Mouse (Mus musculus): Measurements from ENCODE around the gene Neurl1a. TPM values are rescaled to one million over a fixed set of nuclear protein-coding genes. Genes with fewer than 3 reads are reported as not detected.

The Neurl1a gene
- 27.9 and 30.7 TPM in 2 replicates for polyA plus RNA-seq (2021; fragmentation: Nextera tagmentation)
- long read RNA-seq, experiment 1, full-length matches to known transcripts, result 66 of 324 reads
- long read RNA-seq, experiment 1, partial matches to known transcripts, result 241 of 324 reads
- long read RNA-seq, experiment 1, other reads (novel, unspliced or antisense), result 17 of 324 reads
- long read RNA-seq, experiment 2, full-length matches to known transcripts, result 2 of 69 reads
- long read RNA-seq, experiment 2, partial matches to known transcripts, result 63 of 69 reads
- long read RNA-seq, experiment 2, other reads (novel, unspliced or antisense), result 4 of 69 reads

GRCm38 (mm10) chr19:47178431-47179271 lies at the start of gene Neurl1a:
TSS of gene Neurl1a (plus strand) at chr19:47178820.

DNA sequence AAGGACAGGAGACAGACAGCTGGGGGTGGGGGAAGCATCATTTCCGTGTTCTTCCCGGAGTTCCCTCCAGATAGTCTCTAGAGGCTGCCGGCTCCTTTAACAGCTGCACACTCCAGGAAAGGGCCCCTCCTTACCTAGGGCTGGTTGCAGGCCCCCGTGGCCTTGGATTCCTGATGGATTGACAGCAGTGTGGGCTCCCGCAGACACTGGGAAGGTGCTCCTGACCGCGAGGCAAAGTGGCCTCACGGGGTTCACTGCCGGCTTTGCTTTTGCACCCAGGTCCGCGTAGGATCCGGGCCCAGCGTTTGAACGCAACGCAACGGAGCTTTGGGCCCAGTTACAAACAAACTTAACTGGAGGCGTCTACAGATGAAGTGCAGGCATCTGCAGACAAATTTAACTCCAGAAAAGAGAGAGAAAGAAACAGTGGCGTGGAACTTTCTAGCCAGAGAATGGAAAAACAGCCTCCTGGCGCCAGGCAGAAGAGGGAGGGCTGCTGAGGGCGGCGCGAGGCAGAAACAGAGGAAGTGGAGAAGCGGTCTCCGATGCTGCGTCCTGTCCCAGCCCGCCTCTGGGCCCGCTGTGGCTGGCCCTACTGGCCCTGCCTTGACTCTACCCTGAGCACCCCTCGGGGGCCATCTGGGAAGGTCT lies 40.7 kb upstream of the Neurl1a start, which contains the start of gene Calhm2:
Gene Calhm2 (minus strand): TSS at position 524 of the 651 bp plus-strand sequence.

DNA sequence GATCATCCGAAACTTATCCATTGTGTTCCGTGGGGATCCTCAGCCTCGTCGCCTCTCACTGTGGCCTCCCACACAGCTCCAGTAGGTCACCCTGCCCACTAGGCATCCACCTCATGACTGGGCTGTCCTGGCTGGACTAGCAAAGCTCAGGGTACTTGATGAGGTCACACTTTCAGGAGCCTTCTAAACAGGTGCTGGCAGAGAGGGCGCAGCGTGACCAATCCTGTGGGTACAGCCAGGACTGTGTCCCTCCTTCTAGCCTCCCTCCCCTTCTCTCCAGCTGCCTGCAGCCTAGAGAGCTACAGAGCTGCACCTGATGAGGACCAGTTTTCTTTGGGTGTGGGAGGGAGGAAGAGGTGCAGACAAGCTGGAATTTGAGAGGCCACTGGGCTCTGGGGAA lies 34.5 kb upstream of the Neurl1a start, which contains the start of gene Calhm1:
Gene Calhm1 (minus strand): TSS at position 101 of the 400 bp plus-strand sequence.

GRCm38 (mm10) chr19:47157664-47158063 lies 21.0 kb upstream of the Neurl1a start, which contains the start of gene Calhm3:
TSS of gene Calhm3 (minus strand) at chr19:47157764.

Other genes starting within 250 kb of the Neurl1a start
- 56.1 and 102 TPM in 2 replicates for gene Ina, start 164.1 kb upstream of the Neurl1a start, polyA plus RNA-seq (2021; fragmentation: Nextera tagmentation)
- gene Nt5c2, start 163.7 kb upstream of the Neurl1a start, polyA plus RNA-seq (2021; fragmentation: Nextera tagmentation), result 19.2 and 37.6 TPM in 2 replicates
- 3.5 and 4.4 TPM in 2 replicates for gene Pcgf6, start 127.9 kb upstream of the Neurl1a start, polyA plus RNA-seq (2021; fragmentation: Nextera tagmentation)
- 0.92 and 1.2 TPM in 2 replicates for gene Taf5, start 111.1 kb upstream of the Neurl1a start, polyA plus RNA-seq (2021; fragmentation: Nextera tagmentation)
- gene Usmg5, start 88.2 kb upstream of the Neurl1a start, polyA plus RNA-seq (2021; fragmentation: Nextera tagmentation), result 4,613 and 4,675 TPM in 2 replicates
- 1.9 and 2.2 TPM in 2 replicates for gene Pdcd11, start 88.1 kb upstream of the Neurl1a start, polyA plus RNA-seq (2021; fragmentation: Nextera tagmentation)
- 2.9 and 3.9 TPM in 2 replicates for gene Calhm2, start 40.5 kb upstream of the Neurl1a start, polyA plus RNA-seq (2021; fragmentation: Nextera tagmentation)
- gene Calhm1, start 34.6 kb upstream of the Neurl1a start, polyA plus RNA-seq (2021; fragmentation: Nextera tagmentation), result not detected in 2 replicates
- gene Calhm3, start 21.1 kb upstream of the Neurl1a start, polyA plus RNA-seq (2021; fragmentation: Nextera tagmentation), result 0.10 TPM in 1 of 2 replicates, not detected in the other

Data from left cerebral cortex, adult 6 months (tissue).